Mouse (Mus musculus): ENCODE measurements around the gene Ep400. TPM values are rescaled to one million over a fixed set of nuclear protein-coding genes. Genes with fewer than 3 reads are reported as not detected.

Ep400 gene
- total RNA-seq, 1 experiment from 2014 or later = 63.6 TPM

GRCm38 (mm10) chr5:110709256-110709655 is 61.3 kb downstream of the Ep400 start:
- ATAC-seq (replicated peaks; ENCODE audit: low read depth, poor library complexity, severe bottlenecking) = no peak

- no peak for ATAC-seq (replicated peaks; ENCODE audit: low read depth, poor library complexity, severe bottlenecking)
Observed at GRCm38 (mm10) chr5:110704004-110704403, 66.5 kb downstream of the Ep400 start.

GRCm38 (mm10) chr5:110698617-110699016 is 71.9 kb downstream of the Ep400 start:
- no peak for ATAC-seq (replicated peaks; ENCODE audit: low read depth, poor library complexity, severe bottlenecking)

- ATAC-seq (replicated peaks; ENCODE audit: low read depth, poor library complexity, severe bottlenecking) = 0 out of 2 replicates have a peak, but pooled peaks have one; percentile 36
Observed at GRCm38 (mm10) chr5:110682041-110682440, 88.5 kb downstream of the Ep400 start.

GRCm38 (mm10) chr5:110665486-110666121 is 104.9 kb downstream of the Ep400 start:
- ATAC-seq (replicated peaks; ENCODE audit: low read depth, poor library complexity, severe bottlenecking) = no peak

- no peak for ATAC-seq (replicated peaks; ENCODE audit: low read depth, poor library complexity, severe bottlenecking)
Observed at GRCm38 (mm10) chr5:110664750-110665269, 105.7 kb downstream of the Ep400 start.

GRCm38 (mm10) chr5:110664041-110664440 is 106.5 kb downstream of the Ep400 start:
- ATAC-seq (replicated peaks; ENCODE audit: low read depth, poor library complexity, severe bottlenecking) = no peak

- ATAC-seq (replicated peaks; ENCODE audit: low read depth, poor library complexity, severe bottlenecking) = no peak
Observed at GRCm38 (mm10) chr5:110659682-110660081, 110.8 kb downstream of the Ep400 start.

GRCm38 (mm10) chr5:110653686-110654085 is 116.8 kb downstream of the Ep400 start:
- ATAC-seq (replicated peaks; ENCODE audit: low read depth, poor library complexity, severe bottlenecking) = peak; percentile 4; the same call in 1 of the 2 replicates

GRCm38 (mm10) chr5:110652719-110653648 is 117.5 kb downstream of the Ep400 start, which contains the start of the genes Noc4l and Ddx51:
Noc4l (minus strand) TSS chr5:110653417.
Ddx51 (plus strand) TSS chr5:110653451.
- peak; percentile 80 for ATAC-seq (replicated peaks; ENCODE audit: low read depth, poor library complexity, severe bottlenecking)

- ATAC-seq (replicated peaks; ENCODE audit: low read depth, poor library complexity, severe bottlenecking) = no peak
Observed at GRCm38 (mm10) chr5:110646377-110646776, 124.1 kb downstream of the Ep400 start.

- ATAC-seq (replicated peaks; ENCODE audit: low read depth, poor library complexity, severe bottlenecking) = peak; percentile 97
Observed at GRCm38 (mm10) chr5:110639459-110639858, 131.1 kb downstream of the Ep400 start.

- ATAC-seq (replicated peaks; ENCODE audit: low read depth, poor library complexity, severe bottlenecking) = no peak
Observed at GRCm38 (mm10) chr5:110638306-110639074, 132.0 kb downstream of the Ep400 start.

- peak; percentile 74 for ATAC-seq (replicated peaks; ENCODE audit: low read depth, poor library complexity, severe bottlenecking)
Observed at GRCm38 (mm10) chr5:110635951-110636707, 134.4 kb downstream of the Ep400 start.

GRCm38 (mm10) chr5:110629525-110630120 is 140.9 kb downstream of the Ep400 start:
- no peak for ATAC-seq (replicated peaks; ENCODE audit: low read depth, poor library complexity, severe bottlenecking)

GRCm38 (mm10) chr5:110628156-110628555 is 142.4 kb downstream of the Ep400 start:
- no peak for ATAC-seq (replicated peaks; ENCODE audit: low read depth, poor library complexity, severe bottlenecking)

- ATAC-seq (replicated peaks; ENCODE audit: low read depth, poor library complexity, severe bottlenecking) = no peak
Observed at GRCm38 (mm10) chr5:110627351-110627750, 143.2 kb downstream of the Ep400 start.

- ATAC-seq (replicated peaks; ENCODE audit: low read depth, poor library complexity, severe bottlenecking) = no peak
Observed at GRCm38 (mm10) chr5:110624319-110624718, 146.2 kb downstream of the Ep400 start.

GRCm38 (mm10) chr5:110619226-110619625 is 151.3 kb downstream of the Ep400 start:
- no peak for ATAC-seq (replicated peaks; ENCODE audit: low read depth, poor library complexity, severe bottlenecking)

All from common myeloid progenitor, adult 5-6 weeks (primary cell).